Mouse (Mus musculus): Measurements from ENCODE around the gene Babam2.

DNA sequence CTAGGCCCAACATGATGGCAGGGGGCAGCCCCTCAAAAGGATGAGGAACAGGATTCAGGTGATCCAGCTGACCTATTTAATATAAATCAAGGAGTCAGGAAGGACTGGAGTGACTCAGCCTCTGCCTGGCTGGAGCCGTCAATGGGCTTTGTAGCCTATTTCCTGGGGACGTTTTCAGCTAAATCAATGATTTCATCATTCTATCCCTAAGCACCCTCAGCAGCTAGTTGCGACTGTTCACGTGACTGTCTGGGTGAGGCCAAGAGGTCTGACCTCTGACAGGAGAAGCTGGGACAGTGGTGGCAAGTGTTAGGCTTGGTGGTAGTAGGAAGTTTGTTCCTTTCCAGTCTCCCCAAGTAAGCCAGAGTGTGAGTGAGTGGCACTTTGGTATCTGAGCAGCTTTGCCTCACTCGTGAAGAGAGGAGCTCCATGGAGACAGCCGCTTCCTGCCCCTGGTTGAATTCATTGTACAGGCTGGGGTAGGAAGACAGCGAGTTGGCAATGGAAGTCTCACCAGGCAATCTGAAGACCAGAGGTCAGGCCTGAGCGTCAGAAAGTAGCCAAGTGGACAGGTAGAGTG lies 337.1 kb downstream of the Babam2 start:
- TF ChIP-seq POLR2A (IDR thresholded peaks at IDR 0.05; ENCODE audit: borderline replicate concordance, extremely low read depth, insufficient read depth, insufficient read length, poor library complexity, severe bottlenecking), result no peak
- TF ChIP-seq CTCF (IDR thresholded peaks at IDR 0.05; ENCODE audit: borderline replicate concordance, extremely low read depth, insufficient read depth, insufficient read length), result no peak

All from brain, embryonic 14.5 days (tissue).